Mouse (Mus musculus) heart, adult 2 months (tissue): Measurements from ENCODE around the gene Sptssb.

Source experiments
- CTCF ChIP-seq: fragments of 200-600 bp; IDR thresholded peaks from 2 replicates; pipeline ENCODE4 v1.8.1; 2022; ENCODE audit warnings: antibody characterized with exemption, mild to moderate bottlenecking, moderate library complexity
- POLR2A ChIP-seq: fragments of 200-500 bp; IDR thresholded peaks from 2 replicates; pipeline ENCODE4 v1.6.1; 2011; ENCODE audit warnings: mild to moderate bottlenecking, low read depth, low read length, control low read depth; ENCODE audit not compliant: insufficient read depth

GRCm38 (mm10) chr3:69908074-69908473 lies 48.3 kb upstream of the Sptssb start:
- TF ChIP-seq CTCF (peak; percentile 87), POLR2A (no peak)
